Mouse (Mus musculus) spleen, adult 2 months (tissue): ENCODE data around the gene Kif21b.

ENCODE experiments used
- CTCF ChIP-seq: fragments of 200-500 bp; IDR thresholded peaks from 2 replicates; pipeline ENCODE4 v1.5.1; 2011; ENCODE audit warnings: mild to moderate bottlenecking, inconsistent platforms; ENCODE audit not compliant: insufficient read depth, insufficient read length, insufficient replicate concordance; ENCODE audit errors: extremely low read depth
- POLR2A ChIP-seq: fragments of 200-500 bp; IDR thresholded peaks from 2 replicates; pipeline ENCODE4 v1.6.1; 2011; ENCODE audit warnings: low read depth, low read length, inconsistent platforms

- no peak for TF ChIP-seq POLR2A
- no peak for TF ChIP-seq CTCF
These were observed 28.6 kb downstream of the Kif21b start for GRCm38 (mm10) chr1:136159830-136160229.
